In the genomic region with DNA sequence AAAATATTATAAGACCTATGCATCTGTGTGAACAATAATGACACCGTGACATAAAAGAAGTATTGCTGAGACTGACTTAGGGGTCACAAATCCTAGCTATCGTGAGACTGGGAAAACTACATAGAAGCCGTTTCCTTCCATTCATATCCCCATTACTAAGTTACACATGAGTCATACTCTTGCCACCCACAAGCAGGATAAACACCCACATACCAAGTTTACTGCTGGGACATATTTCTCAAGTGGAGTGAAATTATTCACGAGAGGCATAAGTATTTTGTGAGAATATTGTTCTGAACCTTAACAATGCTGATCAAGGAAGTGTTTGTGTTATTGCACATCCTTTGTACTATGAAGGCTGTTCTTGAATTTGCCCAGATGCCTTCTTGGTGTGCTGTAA, we compare ENCODE assay signal across 21 mouse cellular contexts.
"Had no signal": no experiment of that assay in that cellular context is flagged by ENCODE, and none has a peak within 500 bp of the region (broad histone marks: within the 10 kb centered on the region; RNA-seq: fewer than 3 reads in every experiment).

No protein-coding gene starts in this region.

- H3K27ac ChIP-seq: limb, embryonic 10.5 days; limb, embryonic 13.5 days; liver, embryonic 12.5 days; liver, embryonic 15.5 days; lung, embryonic 15.5 days; midbrain, embryonic 10.5 days; midbrain, embryonic 13.5 days; neural tube, embryonic 13.5 days had no signal

- DNase-seq: kidney, adult 18-20 months; kidney, adult 9 months; kidney, postnatal 14 days; kidney, postnatal 4 days; liver; lung, adult 18-20 months; lung, postnatal 10 days; lung, postnatal 36 days; retina, postnatal 1 day; thymus, adult 2 months; thymus, postnatal 25 days had no signal

- H3K4me3 ChIP-seq: limb, embryonic 10.5 days; limb, embryonic 13.5 days; liver, embryonic 12.5 days; liver, embryonic 15.5 days; lung, embryonic 15.5 days; megakaryocyte, embryonic 14.5 days; midbrain, embryonic 10.5 days; midbrain, embryonic 13.5 days; myocyte; neural tube, embryonic 13.5 days had no signal
